Mouse (Mus musculus): Measurements from ENCODE around the gene Slc37a3. TPM values are rescaled to one million over a fixed set of nuclear protein-coding genes. Genes with fewer than 3 reads are reported as not detected.

Slc37a3 gene
- total RNA-seq, 1 experiment from 2014 or later, result 29.4 TPM

GRCm38 (mm10) chr6:39334873-39335272, 42.6 kb downstream of the Slc37a3 start:
- ATAC-seq (ENCODE audit: extremely low read depth, insufficient number of reproducible peaks, low FRiP score, poor library complexity, severe bottlenecking), result no peak

GRCm38 (mm10) chr6:39334224-39334623, 43.3 kb downstream of the Slc37a3 start:
- peak; percentile 95 for ATAC-seq (ENCODE audit: extremely low read depth, insufficient number of reproducible peaks, low FRiP score, poor library complexity, severe bottlenecking)

GRCm38 (mm10) chr6:39331998-39332700, 45.3 kb downstream of the Slc37a3 start:
- no peak for ATAC-seq (ENCODE audit: extremely low read depth, insufficient number of reproducible peaks, low FRiP score, poor library complexity, severe bottlenecking)

- ATAC-seq (ENCODE audit: extremely low read depth, insufficient number of reproducible peaks, low FRiP score, poor library complexity, severe bottlenecking), result no peak
These were observed 46.5 kb downstream of the Slc37a3 start for GRCm38 (mm10) chr6:39330981-39331380.

GRCm38 (mm10) chr6:39320286-39320685, 57.2 kb downstream of the Slc37a3 start:
- ATAC-seq (ENCODE audit: extremely low read depth, insufficient number of reproducible peaks, low FRiP score, poor library complexity, severe bottlenecking), result no peak

GRCm38 (mm10) chr6:39319061-39319761, 58.3 kb downstream of the Slc37a3 start:
- ATAC-seq (ENCODE audit: extremely low read depth, insufficient number of reproducible peaks, low FRiP score, poor library complexity, severe bottlenecking), result peak; percentile 49

- ATAC-seq (ENCODE audit: extremely low read depth, insufficient number of reproducible peaks, low FRiP score, poor library complexity, severe bottlenecking), result no peak
These were observed 58.9 kb downstream of the Slc37a3 start for GRCm38 (mm10) chr6:39318631-39319010.

- ATAC-seq (ENCODE audit: extremely low read depth, insufficient number of reproducible peaks, low FRiP score, poor library complexity, severe bottlenecking), result no peak
These were observed 59.4 kb downstream of the Slc37a3 start for GRCm38 (mm10) chr6:39317854-39318630.

- peak; percentile 89 for ATAC-seq (ENCODE audit: extremely low read depth, insufficient number of reproducible peaks, low FRiP score, poor library complexity, severe bottlenecking)
These were observed 61.4 kb downstream of the Slc37a3 start for GRCm38 (mm10) chr6:39316089-39316488.

- no peak for ATAC-seq (ENCODE audit: extremely low read depth, insufficient number of reproducible peaks, low FRiP score, poor library complexity, severe bottlenecking)
These were observed 63.0 kb downstream of the Slc37a3 start for GRCm38 (mm10) chr6:39314461-39314860.

- ATAC-seq (ENCODE audit: extremely low read depth, insufficient number of reproducible peaks, low FRiP score, poor library complexity, severe bottlenecking), result no peak
These were observed 65.7 kb downstream of the Slc37a3 start for GRCm38 (mm10) chr6:39311786-39312185.

GRCm38 (mm10) chr6:39304371-39304874, 73.1 kb downstream of the Slc37a3 start:
- no peak for ATAC-seq (ENCODE audit: extremely low read depth, insufficient number of reproducible peaks, low FRiP score, poor library complexity, severe bottlenecking)

- ATAC-seq (ENCODE audit: extremely low read depth, insufficient number of reproducible peaks, low FRiP score, poor library complexity, severe bottlenecking), result peak; percentile 61; the same call in 1 of the 2 replicates
These were observed 76.0 kb downstream of the Slc37a3 start for GRCm38 (mm10) chr6:39301484-39301883.

GRCm38 (mm10) chr6:39297079-39297478, 80.4 kb downstream of the Slc37a3 start:
- ATAC-seq (ENCODE audit: extremely low read depth, insufficient number of reproducible peaks, low FRiP score, poor library complexity, severe bottlenecking), result no peak

GRCm38 (mm10) chr6:39296474-39296873, 81.0 kb downstream of the Slc37a3 start:
- ATAC-seq (ENCODE audit: extremely low read depth, insufficient number of reproducible peaks, low FRiP score, poor library complexity, severe bottlenecking), result no peak

- no peak for ATAC-seq (ENCODE audit: extremely low read depth, insufficient number of reproducible peaks, low FRiP score, poor library complexity, severe bottlenecking)
These were observed 81.6 kb downstream of the Slc37a3 start for GRCm38 (mm10) chr6:39295727-39296411.

- ATAC-seq (ENCODE audit: extremely low read depth, insufficient number of reproducible peaks, low FRiP score, poor library complexity, severe bottlenecking), result peak; percentile 27
These were observed 87.8 kb downstream of the Slc37a3 start for GRCm38 (mm10) chr6:39289721-39290120.

GRCm38 (mm10) chr6:39287782-39288181, 89.7 kb downstream of the Slc37a3 start:
- ATAC-seq (ENCODE audit: extremely low read depth, insufficient number of reproducible peaks, low FRiP score, poor library complexity, severe bottlenecking), result no peak

GRCm38 (mm10) chr6:39286732-39287083, 90.8 kb downstream of the Slc37a3 start:
- ATAC-seq (ENCODE audit: extremely low read depth, insufficient number of reproducible peaks, low FRiP score, poor library complexity, severe bottlenecking), result no peak

Data from neutrophil, adult 5-6 weeks (primary cell).